Mouse (Mus musculus) embryonic fibroblast, embryonic 13.5 days (primary cell): ENCODE measurements at regions not wholly inside any gene's neighbourhood (a gene's known extent, or its start where the extent isn't known, plus 50 kb on each side); places are given as distances from the start of the nearest gene placed in this dataset.

Experiments
- CTCF ChIP-seq: IDR thresholded peaks from 2 replicates; pipeline ENCODE4 v1.5.1; 2011; ENCODE audit warnings: mild to moderate bottlenecking, control low read depth, low read length, moderate library complexity, borderline replicate concordance; ENCODE audit not compliant: insufficient read depth
- POLR2A ChIP-seq: IDR thresholded peaks from 2 replicates; pipeline ENCODE4 v1.6.1; 2011; ENCODE audit warnings: low read depth, mild to moderate bottlenecking, control low read depth, low read length, moderate library complexity

GRCm38 (mm10) chr10:126097896-126098295, 131.9 kb downstream of the Lrig3 start:
- TF ChIP-seq CTCF = no peak
- no peak for TF ChIP-seq POLR2A
